Mouse (Mus musculus): ENCODE data around the gene Gm9936.
"Not testable (repeated sequence)": the region's sequence is repeated elsewhere in the genome, so short reads cannot be mapped to it uniquely, and the experiment has no call there.

GRCm38 (mm10) chr5:114882319-114882718 is 23.8 kb upstream of the Gm9936 start:
- TF ChIP-seq CTCF (IDR thresholded peaks at IDR 0.05; ENCODE audit: insufficient read depth, low read length); POLR2A (IDR thresholded peaks at IDR 0.05; ENCODE audit: borderline replicate concordance, extremely low read depth, low read depth, low read length): not testable (repeated sequence)

Measured in lung, adult 2 months (tissue).